Mouse (Mus musculus) lung, postnatal 0 days (tissue): ENCODE measurements around the gene Mip.

Experiments used
- CTCF ChIP-seq: IDR thresholded peaks from 2 replicates; pipeline ENCODE4 v1.5.1; 2016; ENCODE audit warnings: antibody characterized with exemption, mild to moderate bottlenecking
- EP300 ChIP-seq: IDR thresholded peaks from 2 replicates; pipeline ENCODE4 v1.6.1; 2016; ENCODE audit warnings: antibody characterized with exemption, mild to moderate bottlenecking, control low read depth

GRCm38 (mm10) chr10:128209311-128210009 is 16.2 kb upstream of the Mip start:
- TF ChIP-seq EP300: no peak
- TF ChIP-seq CTCF: no peak
